Mouse (Mus musculus) heart, postnatal 25 days (tissue): Measurements from ENCODE around the gene Adamts9. TPM values are rescaled to one million over a fixed set of nuclear protein-coding genes. Genes with fewer than 3 reads are reported as not detected.

Source experiments
- DNase-seq: peaks from one replicate; pipeline ENCODE4 v3.0.0; 2022; ENCODE audit warnings: low spot score
- intact Hi-C: fragments of 180-260 bp; cut with DNase I; formaldehyde crosslinking; loops from one replicate; pipeline ENCODE4 v1.15.1; 2025
- total RNA-seq, 2 experiments: library from RNA; stranded (reverse); gene quantifications; 2 replicates each; pipeline ENCODE4 v1.2.3; 2021

Adamts9 gene
- total RNA-seq, 2 experiments from 2014 or later = 20.4 to 21.7 TPM

- intact Hi-C loops = no loop called here
- no peak for DNase-seq
Measured at GRCm38 (mm10) chr6:92822006-92822405, 121.3 kb downstream of the Adamts9 start.

DNA sequence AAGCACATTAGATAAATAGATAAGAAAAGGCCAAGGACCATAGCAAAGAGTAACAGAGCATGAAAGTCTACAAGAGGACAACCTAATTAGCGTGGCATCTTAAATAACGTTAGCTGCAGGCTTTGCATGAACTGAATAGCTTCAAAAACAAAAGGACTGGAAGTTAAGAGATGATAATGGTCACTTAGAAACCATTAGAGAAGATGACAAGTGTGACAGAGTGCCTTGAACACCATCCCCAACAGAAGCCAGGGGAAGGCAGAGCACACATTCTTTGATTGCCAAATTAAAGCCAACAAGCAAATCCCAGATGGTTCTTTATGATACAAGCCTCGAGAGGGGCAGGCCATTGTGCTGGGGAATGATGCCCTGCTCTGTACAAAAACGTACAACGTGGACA lies 121.7 kb downstream of the Adamts9 start:
- intact Hi-C loops = no loop called here

GRCm38 (mm10) chr6:92817661-92818060 lies 125.6 kb downstream of the Adamts9 start:
- no peak for DNase-seq

More for the DNA sequence above, 121.7 kb downstream of the Adamts9 start:
- no peak for DNase-seq

GRCm38 (mm10) chr6:92816311-92816751 lies 127.0 kb downstream of the Adamts9 start, which contains the start of gene A730049H05Rik:
TSS of gene A730049H05Rik (plus strand) at chr6:92816478.
- no peak for DNase-seq
- intact Hi-C loops = no loop called here

More at GRCm38 (mm10) chr6:92817661-92818060, 125.6 kb downstream of the Adamts9 start:
- intact Hi-C loops = no loop called here

GRCm38 (mm10) chr6:92812702-92813370 lies 130.5 kb downstream of the Adamts9 start:
- DNase-seq = peak; percentile 8
- intact Hi-C loops = no loop called here

GRCm38 (mm10) chr6:92811566-92811965 lies 131.7 kb downstream of the Adamts9 start:
- DNase-seq = no peak
- intact Hi-C loops = no loop called here

DNA sequence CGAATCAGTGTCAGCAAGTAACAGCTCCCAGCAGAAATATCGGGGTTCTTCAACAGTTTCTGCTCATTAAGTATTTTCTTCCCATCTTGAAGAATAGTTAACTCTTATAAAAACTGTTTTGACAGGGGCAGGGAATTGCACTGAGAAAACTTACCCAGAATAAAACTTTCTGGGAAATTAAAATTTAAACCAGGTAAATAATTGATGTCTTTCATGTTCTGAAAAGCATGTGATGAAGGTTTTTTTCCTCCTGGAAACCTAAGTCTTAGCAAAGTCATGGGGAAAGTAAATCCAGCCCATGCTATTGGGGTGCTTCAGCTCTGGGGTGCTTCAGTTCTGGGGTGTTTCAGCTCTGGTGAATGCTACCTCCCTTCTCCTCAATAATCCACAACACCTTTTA lies 132.7 kb downstream of the Adamts9 start:
- intact Hi-C loops = no loop called here
- DNase-seq = no peak

DNA sequence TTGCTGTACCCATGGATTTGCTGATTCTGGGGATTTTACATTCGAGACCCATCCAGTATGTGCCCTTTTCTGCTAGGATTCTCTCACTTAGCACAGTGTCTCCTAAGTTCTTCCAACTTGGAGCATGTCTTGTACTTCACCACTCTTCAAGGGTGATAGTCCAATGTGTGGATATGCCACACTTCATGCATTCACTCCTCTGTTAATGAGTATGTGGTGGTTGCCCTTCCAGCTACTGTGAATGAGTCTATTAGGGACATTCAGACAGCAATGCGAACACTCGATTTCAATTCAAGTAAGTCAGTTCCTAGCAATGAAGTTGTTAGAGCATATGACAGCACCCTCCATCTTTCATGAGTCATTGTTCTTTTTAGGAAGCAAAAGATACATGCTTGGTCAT lies 133.5 kb downstream of the Adamts9 start:
- DNase-seq = no peak
- intact Hi-C loops = no loop called here

DNA sequence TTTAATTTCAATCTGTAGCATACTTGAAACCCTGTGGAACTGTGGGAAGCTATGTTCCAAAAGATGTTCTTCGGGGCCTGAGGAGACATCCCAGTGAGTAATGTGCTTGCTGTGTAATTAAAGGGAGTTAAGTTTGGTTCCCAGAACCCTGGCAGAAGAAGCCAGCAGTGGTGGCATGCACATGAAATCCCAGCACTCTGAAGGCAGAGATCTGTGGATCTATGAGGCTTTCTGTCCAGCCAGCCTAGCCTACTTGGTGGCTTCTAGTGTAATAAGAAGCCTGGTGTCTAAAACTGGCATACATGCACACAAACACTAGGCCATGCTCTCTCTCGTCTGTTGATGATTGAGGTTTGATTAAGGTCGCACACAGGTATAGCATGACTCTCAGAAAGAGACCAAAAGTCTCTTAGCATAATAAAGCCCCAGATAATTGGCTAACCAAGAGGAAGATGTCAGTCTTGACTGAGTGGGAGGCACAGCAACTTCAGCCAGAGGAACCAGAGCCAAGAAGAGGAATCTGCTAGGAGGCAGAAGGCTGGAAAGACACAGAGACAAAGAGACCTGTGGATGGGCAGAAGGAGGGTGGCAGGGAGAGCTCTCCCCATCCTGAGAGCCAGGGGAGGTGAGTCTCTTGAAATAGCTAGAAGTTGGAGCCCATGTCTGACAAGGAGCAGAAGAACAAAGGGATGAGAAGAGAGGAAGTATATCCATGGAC lies 138.9 kb downstream of the Adamts9 start:
- intact Hi-C loops = loop anchor here (5.0 kb wide), 1 partner anchor 33 kb away; no protein-coding TSS in a partner anchor
- no peak for DNase-seq

- peak; percentile 51 for DNase-seq
- intact Hi-C loops = loop anchor here (5.0 kb wide), 1 partner anchor 34 kb away; no protein-coding TSS in a partner anchor
Measured at GRCm38 (mm10) chr6:92803213-92803612, 140.1 kb downstream of the Adamts9 start.

- intact Hi-C loops = loop anchor here (5.0 kb wide), 1 partner anchor 35 kb away; no protein-coding TSS in a partner anchor
- no peak for DNase-seq
Measured at GRCm38 (mm10) chr6:92802421-92802820, 140.9 kb downstream of the Adamts9 start.

DNA sequence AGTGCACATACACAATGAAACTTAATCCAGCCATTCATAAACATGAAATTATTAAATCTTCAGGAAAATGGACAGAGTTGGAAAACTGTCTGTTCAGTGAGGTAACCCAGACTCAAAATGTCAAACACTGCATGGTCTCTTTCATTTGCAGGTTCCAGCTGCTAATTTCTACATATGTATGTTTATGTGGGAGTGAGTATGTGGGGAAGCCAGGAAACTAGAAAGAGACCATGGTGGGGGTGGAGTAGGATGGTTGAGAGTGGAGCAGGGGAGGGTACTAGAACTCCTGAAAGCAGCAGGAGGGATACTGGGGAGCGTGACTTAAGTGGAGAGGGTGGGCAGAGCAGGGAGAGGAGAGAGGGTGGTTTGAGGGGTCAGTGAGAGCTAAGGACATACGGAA lies 141.8 kb downstream of the Adamts9 start:
- no peak for DNase-seq
- intact Hi-C loops = loop anchor here (5.0 kb wide), 1 partner anchor 36 kb away; no protein-coding TSS in a partner anchor

DNA sequence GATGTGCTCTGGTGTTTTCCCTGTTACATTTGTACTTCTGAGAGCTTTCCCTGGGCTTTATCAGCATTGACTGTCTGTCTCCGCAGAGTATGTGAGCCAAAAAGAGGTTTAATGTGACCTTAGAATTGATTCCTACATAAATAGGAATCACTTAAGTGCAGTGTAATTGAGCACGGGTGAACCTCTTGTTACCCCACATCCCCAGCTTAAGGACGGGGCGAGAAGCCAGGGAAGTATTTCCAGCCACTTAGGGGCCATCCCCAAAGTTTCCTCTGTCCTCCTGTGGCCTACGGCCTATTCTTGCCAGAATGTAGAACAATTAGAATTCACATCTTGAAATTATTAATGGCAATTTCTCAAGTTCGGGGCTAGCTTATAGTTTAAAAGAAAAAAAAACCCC lies 149.5 kb downstream of the Adamts9 start:
- DNase-seq = no peak
- intact Hi-C loops = no loop called here

DNA sequence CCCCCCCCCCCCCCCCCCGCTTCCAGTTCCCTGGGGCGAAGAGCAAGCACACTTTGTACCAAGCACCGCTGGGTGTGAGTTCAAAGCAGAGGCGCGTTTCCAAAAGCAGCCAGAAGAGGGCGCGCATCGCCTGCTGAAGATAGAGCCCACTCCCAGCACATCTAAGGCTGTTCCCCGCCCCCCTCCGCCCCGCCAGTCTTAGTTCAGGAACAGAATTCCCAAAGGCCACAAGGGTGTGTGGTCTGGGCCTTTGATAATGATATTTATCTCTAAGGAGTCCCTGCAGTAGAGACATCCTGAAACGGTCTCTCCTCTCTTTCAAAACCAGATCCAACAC lies 155.9 kb downstream of the Adamts9 start:
- peak; percentile 80 for DNase-seq
- intact Hi-C loops = loop anchor here (1.0 to 10.0 kb wide), 6 partner anchors 90 to 1677 kb away; no protein-coding TSS in a partner anchor

DNA sequence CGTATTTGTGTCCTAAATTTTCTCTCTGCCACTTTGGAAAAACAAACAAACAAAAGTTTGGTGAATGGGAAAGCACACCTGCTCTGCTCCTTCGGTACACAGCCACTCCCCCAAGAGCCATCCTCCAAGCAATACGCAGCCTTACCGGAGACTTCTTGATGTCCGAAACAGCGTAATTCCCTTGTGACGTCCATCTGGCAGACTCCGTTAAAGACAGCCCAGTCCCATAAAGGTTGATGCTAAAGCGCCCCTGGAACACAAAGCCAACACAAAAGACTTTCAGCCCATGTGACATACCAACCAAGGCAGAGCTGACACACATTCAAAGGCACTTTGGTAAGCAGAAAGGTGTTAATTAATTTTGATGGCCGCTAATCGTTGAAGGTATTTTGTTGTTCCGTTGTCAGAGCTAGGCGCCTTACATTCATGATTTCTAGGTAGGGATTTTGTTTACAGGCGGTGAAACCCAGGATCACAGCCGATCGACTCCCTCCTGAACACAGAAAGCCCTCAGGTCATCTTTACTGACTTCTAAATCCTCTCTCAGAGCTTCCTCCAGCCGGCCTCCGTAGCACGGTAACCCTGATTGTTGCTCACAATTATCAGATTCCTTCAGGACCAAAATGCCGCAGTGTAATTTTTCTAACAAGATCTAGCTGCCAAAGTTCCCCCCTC lies 156.5 kb downstream of the Adamts9 start:
- intact Hi-C loops = loop anchor here (1.0 to 10.0 kb wide), 6 partner anchors 90 to 1678 kb away; no protein-coding TSS in a partner anchor
- DNase-seq = no peak

DNA sequence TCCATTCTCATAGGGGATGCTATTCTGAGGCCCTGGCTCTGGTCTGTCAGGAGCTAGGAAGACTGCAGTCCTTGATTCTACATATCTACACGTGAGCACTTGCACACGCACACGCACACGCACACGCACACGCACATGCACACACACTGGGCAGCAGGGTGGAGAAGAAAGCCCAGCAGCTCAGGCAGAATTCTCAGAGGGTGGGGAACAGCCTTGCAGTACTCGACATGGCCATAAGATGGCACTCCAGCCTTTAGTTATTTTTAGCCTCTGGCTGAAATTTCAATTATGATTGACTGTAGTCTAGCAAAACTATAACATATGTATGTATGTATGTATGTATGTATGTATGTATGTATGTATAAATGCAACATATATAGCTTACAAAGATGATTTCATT lies 158.5 kb downstream of the Adamts9 start:
- intact Hi-C loops = loop anchor here (5.0 to 10.0 kb wide), 3 partner anchors 93 to 1680 kb away; no protein-coding TSS in a partner anchor
- DNase-seq = no peak

GRCm38 (mm10) chr6:92781446-92781845 lies 161.8 kb downstream of the Adamts9 start:
- intact Hi-C loops = loop anchor here (10.0 kb wide), 2 partner anchors 943 to 1683 kb away; no protein-coding TSS in a partner anchor
- no peak for DNase-seq

- no peak for DNase-seq
- intact Hi-C loops = loop anchor here (10.0 kb wide), 2 partner anchors 945 to 1685 kb away; no protein-coding TSS in a partner anchor
Measured at GRCm38 (mm10) chr6:92779935-92780205, 163.4 kb downstream of the Adamts9 start.

DNA sequence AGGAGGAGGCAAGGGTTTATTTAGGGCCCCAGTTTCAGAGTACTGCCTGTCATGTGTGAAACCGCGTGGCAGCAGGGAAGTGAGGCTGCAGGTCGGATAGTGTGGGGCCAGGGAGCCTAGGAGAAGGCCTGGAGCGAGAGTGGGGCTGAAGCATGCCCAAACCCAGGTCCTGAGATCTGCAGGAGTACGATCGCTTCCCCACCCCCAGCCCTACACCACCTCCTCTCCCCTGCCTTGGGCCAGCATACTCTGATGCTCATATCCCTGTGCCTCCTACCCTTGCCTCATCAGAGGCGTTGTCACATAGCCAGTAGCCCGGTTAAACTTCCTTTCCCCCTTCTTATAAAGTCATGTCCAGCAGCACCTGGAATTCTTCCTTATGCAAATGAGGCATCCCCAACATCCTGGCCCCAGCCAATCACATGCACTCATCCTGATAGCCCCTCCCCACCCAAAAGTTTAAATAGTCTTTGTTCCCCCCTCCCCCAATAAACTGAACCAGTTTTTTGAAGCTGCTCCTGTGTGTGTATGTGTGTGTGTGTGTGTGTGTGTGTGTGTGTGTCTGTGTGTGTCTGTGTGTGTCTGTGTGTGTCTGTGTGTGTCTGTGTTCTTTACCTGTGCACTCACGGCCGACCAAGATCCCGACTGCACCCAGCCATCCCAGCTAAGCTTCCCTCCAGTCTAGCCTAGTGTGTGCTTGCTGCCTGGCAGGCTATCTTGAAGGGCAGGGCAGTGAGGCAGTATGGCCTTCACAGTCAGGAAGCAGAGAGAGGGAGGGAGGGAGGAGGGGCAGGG lies 164.0 kb downstream of the Adamts9 start:
- intact Hi-C loops = no loop called here
- no peak for DNase-seq

DNA sequence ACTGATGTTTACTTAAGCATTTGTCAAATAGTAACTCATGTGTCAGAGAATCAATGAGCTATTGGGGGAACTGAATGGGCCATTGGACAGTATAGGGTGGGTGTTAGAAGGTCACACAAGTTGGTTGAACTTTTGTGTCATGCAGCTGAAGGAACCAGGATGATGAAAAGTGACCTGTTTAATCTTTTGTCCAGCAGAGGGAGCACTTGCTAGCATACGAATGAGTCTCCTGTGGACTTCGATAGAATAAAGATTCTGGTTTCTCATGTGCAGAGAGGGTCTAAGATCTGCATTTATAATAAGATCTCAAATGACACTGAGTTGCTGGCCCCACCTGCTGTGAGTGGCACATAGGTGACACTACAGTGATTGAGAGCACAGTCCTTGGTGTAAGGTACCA lies 166.9 kb downstream of the Adamts9 start:
- no peak for DNase-seq
- intact Hi-C loops = no loop called here
